Mouse (Mus musculus): ENCODE data around the gene Msx2.

Msx2 gene

GRCm38 (mm10) chr13:53472614-53473124 lies at the start of gene Msx2:
Gene Msx2 (minus strand): TSS chr13:53473074.
- in situ Hi-C loops (cut with MboI) = no loop called here

GRCm38 (mm10) chr13:53521468-53521867 lies 48.6 kb upstream of the Msx2 start:
- in situ Hi-C loops (cut with MboI) = no loop called here

DNA sequence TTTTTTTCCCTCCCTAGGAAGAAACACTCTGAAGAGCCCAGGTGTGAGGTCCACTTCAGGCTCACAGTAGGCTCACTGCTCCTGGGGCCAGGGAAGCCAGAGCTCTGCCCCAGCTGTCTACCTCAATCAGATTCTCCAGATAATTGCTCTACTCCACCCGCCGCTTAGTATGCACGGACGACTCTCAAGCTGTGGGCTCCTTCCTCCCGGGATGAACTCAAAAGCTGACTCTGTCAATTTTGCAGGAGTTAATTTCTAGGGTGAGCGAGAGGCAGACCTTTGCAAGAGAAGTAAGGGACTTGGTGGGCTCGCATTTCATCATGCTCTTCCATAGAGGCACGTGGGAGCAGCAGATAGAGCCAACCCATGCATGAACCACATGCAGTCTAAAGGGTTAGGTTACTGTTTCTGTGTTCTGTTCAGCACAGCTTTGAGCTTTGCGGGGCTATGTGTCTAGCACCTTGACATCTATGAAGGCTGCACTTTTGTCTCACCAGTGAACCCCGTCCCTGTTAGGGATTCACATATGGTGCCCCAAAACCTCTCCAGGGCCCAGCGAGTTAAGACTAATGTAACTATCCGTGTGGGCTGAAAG lies 47.6 kb upstream of the Msx2 start:
- in situ Hi-C loops (cut with MboI) = no loop called here

GRCm38 (mm10) chr13:53519727-53520126 lies 46.9 kb upstream of the Msx2 start:
- in situ Hi-C loops (cut with MboI) = no loop called here

DNA sequence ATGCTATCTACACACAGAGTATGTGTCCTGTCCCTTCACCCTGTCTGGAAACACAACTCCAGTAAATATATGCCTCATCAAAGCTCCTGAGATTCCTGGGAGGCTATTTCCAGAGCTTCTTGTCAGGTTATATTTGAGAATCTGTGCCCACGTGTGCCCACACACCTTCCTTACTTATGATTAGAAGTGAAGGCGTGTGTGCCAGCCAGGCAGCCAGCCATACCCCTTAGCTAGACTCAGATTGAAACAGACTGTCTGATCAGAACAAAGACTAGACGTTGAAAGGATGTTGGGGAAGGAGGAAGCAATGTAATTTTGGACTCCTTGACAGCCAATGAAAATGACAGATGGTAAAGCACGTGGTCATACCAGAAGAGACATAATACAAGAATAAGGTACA lies 45.4 kb upstream of the Msx2 start:
- in situ Hi-C loops (cut with MboI) = no loop called here

GRCm38 (mm10) chr13:53514574-53514973 lies 41.7 kb upstream of the Msx2 start:
- in situ Hi-C loops (cut with MboI) = no loop called here

DNA sequence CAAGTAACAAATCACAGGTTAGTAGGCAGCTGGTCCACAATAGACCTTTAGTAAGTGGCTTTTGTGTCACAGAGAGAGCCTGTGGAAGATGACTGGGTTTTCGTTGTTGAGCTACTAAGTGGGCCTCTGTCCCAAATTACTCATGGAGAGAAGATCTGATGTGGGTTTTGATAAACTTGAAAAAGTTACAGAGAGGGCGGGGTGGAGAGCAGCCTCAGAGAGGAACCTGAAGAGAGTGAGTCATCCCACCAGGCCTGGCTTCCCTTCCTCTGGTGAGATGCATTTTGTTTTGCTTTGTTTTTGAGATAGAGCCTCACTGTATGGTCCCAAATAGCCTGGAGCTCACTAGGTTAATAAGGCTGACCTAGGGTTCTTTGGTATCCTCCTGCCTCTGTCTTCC lies 38.5 kb upstream of the Msx2 start:
- in situ Hi-C loops (cut with MboI) = no loop called here

DNA sequence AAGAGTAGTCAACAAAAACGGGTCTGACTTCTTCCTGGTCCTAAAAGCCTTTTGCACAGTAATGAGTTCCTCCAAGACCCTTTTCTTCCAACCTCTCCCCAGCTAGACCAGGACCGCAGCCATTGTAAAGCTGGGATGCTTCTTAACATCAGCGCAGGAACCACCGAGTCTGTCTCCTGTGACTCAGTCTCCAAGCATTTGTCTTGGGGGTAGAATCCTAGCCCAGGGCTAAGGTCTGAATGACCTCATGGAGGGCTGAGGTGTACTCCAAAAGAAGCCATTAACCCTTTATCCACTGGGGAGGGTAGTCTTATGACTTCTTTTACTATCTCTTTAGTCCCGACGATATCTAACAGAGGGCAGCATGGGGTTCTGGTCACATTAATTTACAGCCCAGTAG lies 29.5 kb upstream of the Msx2 start:
- in situ Hi-C loops (cut with MboI) = no loop called here

DNA sequence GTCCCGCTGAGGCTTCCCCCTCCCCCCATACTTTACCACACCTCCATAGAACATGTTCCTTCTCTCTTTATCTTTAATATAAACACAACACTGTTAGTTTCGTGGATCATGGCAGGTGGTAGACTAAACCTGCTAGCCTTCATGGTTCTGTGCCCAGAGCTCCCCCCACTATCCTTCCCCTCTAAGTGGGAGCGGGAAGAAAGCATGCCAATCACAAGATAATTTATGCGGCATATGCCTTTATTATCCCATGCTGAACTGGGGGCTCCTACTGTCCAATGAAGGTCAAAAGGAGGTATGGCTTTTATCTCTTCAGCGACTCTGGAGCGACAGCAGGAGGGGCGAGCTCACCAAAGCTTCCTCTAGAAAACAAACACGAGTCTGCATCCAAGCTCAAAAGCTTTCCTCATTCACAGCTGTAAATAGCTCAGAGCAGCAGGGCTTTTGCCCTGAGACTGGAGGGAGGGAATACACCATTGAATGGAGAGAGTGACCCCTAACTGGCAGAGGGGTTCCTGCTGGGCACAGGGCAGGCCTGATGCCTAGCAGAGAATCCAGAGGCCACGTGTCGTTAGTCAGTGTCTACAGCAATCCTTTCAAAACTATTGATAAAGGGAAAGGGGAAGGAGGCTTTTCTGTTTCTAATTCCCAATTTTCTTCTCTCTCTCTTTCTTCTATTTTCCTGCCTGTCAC lies 28.8 kb upstream of the Msx2 start:
- in situ Hi-C loops (cut with MboI) = no loop called here

GRCm38 (mm10) chr13:53501057-53501456 lies 28.2 kb upstream of the Msx2 start:
- in situ Hi-C loops (cut with MboI) = no loop called here

DNA sequence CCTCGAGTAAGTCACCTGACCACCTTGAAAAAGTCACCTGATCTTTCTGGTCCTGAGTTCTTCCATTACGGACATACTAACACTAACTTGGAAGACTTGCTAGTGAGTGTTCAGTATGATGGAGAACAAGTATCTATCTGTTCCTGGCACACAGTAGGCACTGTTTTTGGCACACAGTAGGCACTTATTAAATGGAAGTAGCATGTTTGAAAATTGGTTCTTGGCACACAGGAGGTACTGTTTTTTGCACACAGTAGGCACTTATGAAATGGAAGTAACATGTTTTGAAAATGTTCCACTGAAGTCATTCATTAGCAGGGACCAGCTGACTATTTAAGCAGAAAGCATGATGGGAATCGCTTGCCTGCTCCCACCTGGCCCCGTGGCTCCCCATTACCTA lies 13.6 kb upstream of the Msx2 start:
- in situ Hi-C loops (cut with MboI) = no loop called here

DNA sequence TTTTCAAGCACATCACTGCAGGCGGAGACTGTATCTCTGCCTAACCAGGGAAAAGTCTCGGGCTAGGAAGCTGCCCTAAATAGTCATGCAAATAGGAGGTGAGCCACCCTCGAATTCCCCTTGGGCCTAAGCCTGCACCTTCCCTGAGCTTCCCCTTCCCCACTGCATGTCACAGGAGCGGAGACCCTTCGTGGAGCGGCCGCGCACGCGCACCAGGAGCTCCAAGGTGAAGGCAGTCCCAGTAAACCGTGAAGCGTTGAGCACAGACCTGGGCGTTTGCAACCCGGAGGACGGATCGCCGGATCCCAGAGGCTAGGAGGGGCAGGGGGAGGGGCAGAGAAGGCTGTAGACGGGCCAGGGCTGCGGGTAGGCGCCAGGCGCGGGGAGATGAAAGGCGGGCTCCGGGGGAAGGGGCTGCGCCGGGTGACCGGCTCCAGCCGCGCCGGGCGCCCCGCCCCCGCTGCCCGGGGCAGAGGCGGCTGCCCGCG lies 2.9 kb upstream of the Msx2 start:
- in situ Hi-C loops (cut with MboI) = no loop called here

- in situ Hi-C loops (cut with MboI) = no loop called here
Observed at GRCm38 (mm10) chr13:53474491-53474890, 1.6 kb upstream of the Msx2 start.

DNA sequence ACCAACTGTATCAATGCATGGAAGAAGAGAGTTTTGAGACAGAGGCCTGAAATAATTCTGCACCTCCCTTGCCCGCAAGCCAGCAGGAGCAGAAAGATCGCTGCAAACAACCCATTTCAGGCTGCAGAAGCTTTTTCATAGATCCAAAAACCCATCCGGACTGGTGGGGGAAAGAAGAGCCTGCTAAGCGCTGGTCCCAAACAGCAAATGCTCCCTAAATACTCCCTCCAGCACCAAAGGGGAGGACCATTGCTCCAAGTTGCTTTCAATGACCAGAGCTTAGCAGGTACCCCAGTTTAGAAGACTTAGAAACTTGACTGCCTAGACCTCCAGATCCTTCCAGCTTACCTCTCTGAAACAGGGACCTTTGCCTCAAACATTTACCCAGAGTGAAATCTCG lies 1.1 kb upstream of the Msx2 start:
- in situ Hi-C loops (cut with MboI) = no loop called here

GRCm38 (mm10) chr13:53473291-53473690 lies 417 bp upstream of the Msx2 start:
- in situ Hi-C loops (cut with MboI) = no loop called here

GRCm38 (mm10) chr13:53471926-53472613 lies 804 bp downstream of the Msx2 start:
- in situ Hi-C loops (cut with MboI) = no loop called here

GRCm38 (mm10) chr13:53471411-53471810 lies 1.5 kb downstream of the Msx2 start:
- in situ Hi-C loops (cut with MboI) = no loop called here

- in situ Hi-C loops (cut with MboI) = no loop called here
Observed at GRCm38 (mm10) chr13:53470437-53471151, 2.3 kb downstream of the Msx2 start.

- in situ Hi-C loops (cut with MboI) = no loop called here
Observed at GRCm38 (mm10) chr13:53469756-53470155, 3.1 kb downstream of the Msx2 start.

- in situ Hi-C loops (cut with MboI) = no loop called here
Observed at GRCm38 (mm10) chr13:53468171-53468570, 4.7 kb downstream of the Msx2 start.

GRCm38 (mm10) chr13:53466189-53466866 lies 6.5 kb downstream of the Msx2 start:
- in situ Hi-C loops (cut with MboI) = no loop called here

Data from mature B cell (primary cell).